Comparison of ENCODE assay signal across 8 mouse cellular contexts in genomic region chr19:40994057-40994585, GRCm38 (mm10). TPM values are rescaled to one million over a fixed set of nuclear protein-coding genes. Genes with fewer than 3 reads are reported as not detected.
A peak's percentile ranks its signal among the peaks of the same experiment; 100 is the strongest.
DNase-seq lines count a peak whose midpoint lies in the region; ATAC-seq lines count a peak whose summit lies in the region.

Blnk (minus strand) TSS chr19:40994535.

- H3K4me1 ChIP-seq in embryonic facial prominence, embryonic 11.5 days (ENCODE audit: control insufficient read depth, insufficient read depth, low read length) = no peaks in the 10 kb centered on the region
- H3K4me1 ChIP-seq in stomach, embryonic 15.5 days = peaks cover 2% of the 10 kb centered on the region; the same call in 1 of the 2 replicates
- H3K4me1 ChIP-seq in hindbrain, embryonic 13.5 days (replicated peaks) = no peaks in the 10 kb centered on the region

- 43% methylated on average over 8 of the region's 8 CpGs for WGBS in embryonic facial prominence, embryonic 11.5 days
- WGBS in stomach, embryonic 15.5 days = 29% methylated on average over 8 of the region's 8 CpGs
- WGBS in hindbrain, embryonic 13.5 days = 74% methylated on average over 8 of the region's 8 CpGs

- no peaks in the 10 kb centered on the region for H3K36me3 ChIP-seq in embryonic facial prominence, embryonic 11.5 days (replicated peaks; ENCODE audit: control insufficient read depth, insufficient read depth, low read depth, low read length)
- H3K36me3 ChIP-seq in stomach, embryonic 15.5 days = no peaks in the 10 kb centered on the region
- H3K36me3 ChIP-seq in hindbrain, embryonic 13.5 days = no peaks in the 10 kb centered on the region

- H3K4me2 ChIP-seq in embryonic facial prominence, embryonic 11.5 days (ENCODE audit: low read depth, low read length) = no peak within 1 kb of the TSS
- peak within 1 kb of the TSS; percentile 31 for H3K4me2 ChIP-seq in stomach, embryonic 15.5 days
- no peak within 1 kb of the TSS for H3K4me2 ChIP-seq in hindbrain, embryonic 13.5 days

- no peak within 1 kb of the TSS for H3K9ac ChIP-seq in embryonic facial prominence, embryonic 11.5 days (replicated peaks; ENCODE audit: low read length)
- H3K9ac ChIP-seq in stomach, embryonic 15.5 days = no peak within 1 kb of the TSS
- no peak within 1 kb of the TSS for H3K9ac ChIP-seq in hindbrain, embryonic 13.5 days

- no peak for ATAC-seq in embryonic facial prominence, embryonic 11.5 days (replicated peaks; ENCODE audit: insufficient number of reproducible peaks, low FRiP score, low TSS enrichment, low read depth)
- ATAC-seq in stomach, embryonic 15.5 days (ENCODE audit: insufficient read depth, low FRiP score, low read depth) = peak; percentile 83
- no peak for ATAC-seq in hindbrain, embryonic 13.5 days (ENCODE audit: low FRiP score)

- H3K27me3 ChIP-seq in embryonic facial prominence, embryonic 11.5 days (ENCODE audit: control insufficient read depth, insufficient read depth, low read length) = no peaks in the 10 kb centered on the region
- H3K27me3 ChIP-seq in stomach, embryonic 15.5 days (replicated peaks) = no peaks in the 10 kb centered on the region
- no peaks in the 10 kb centered on the region for H3K27me3 ChIP-seq in hindbrain, embryonic 13.5 days

- H3K9me3 ChIP-seq in embryonic facial prominence, embryonic 11.5 days (replicated peaks; ENCODE audit: control insufficient read depth, low read length) = no peaks in the 10 kb centered on the region
- no peaks in the 10 kb centered on the region for H3K9me3 ChIP-seq in stomach, embryonic 15.5 days
- no peaks in the 10 kb centered on the region for H3K9me3 ChIP-seq in hindbrain, embryonic 13.5 days

- H3K4me3 ChIP-seq in embryonic facial prominence, embryonic 11.5 days (ENCODE audit: low read depth, low read length) = no peak within 1 kb of the TSS
- no peak within 1 kb of the TSS for H3K4me3 ChIP-seq in stomach, embryonic 15.5 days (replicated peaks)
- no peak within 1 kb of the TSS for H3K4me3 ChIP-seq in hindbrain, embryonic 13.5 days

- intact Hi-C loops in heart, postnatal 36 days (cut with DNase I) = no loop called here

- no peak within 1 kb of the TSS for H3K27ac ChIP-seq in embryonic facial prominence, embryonic 11.5 days (replicated peaks; ENCODE audit: low read depth, low read length)
- peak within 1 kb of the TSS; percentile 41; the same call in 1 of the 2 replicates for H3K27ac ChIP-seq in stomach, embryonic 15.5 days
- H3K27ac ChIP-seq in hindbrain, embryonic 13.5 days = no peak within 1 kb of the TSS

- DNase-seq in left cerebral cortex, adult 18-20 months (ENCODE audit: low spot score in 2 of 2) = peak; percentile 39 to 57
- no peak for DNase-seq in left cerebral cortex, adult 11 months (ENCODE audit: low spot score)
- peak; percentile 61 for DNase-seq in embryonic facial prominence, embryonic 11.5 days (ENCODE audit: low spot score)
- DNase-seq in heart, postnatal 36 days = peak; percentile 58 to 66
- DNase-seq in left cerebral cortex, adult 8-10 months (ENCODE audit: low spot score in 2 of 2) = peak in 1 of 2 experiments; percentile 38
- peak; percentile 85 for DNase-seq in lung, postnatal 36 days

RNA-seq across cellular contexts. Expression of gene Blnk, which starts in this region (rescaled TPM):
- total RNA-seq in left cerebral cortex, adult 18-20 months (2021) = 10 to 100 TPM in 1 of 2 experiments, 1 to 10 TPM in 1; 7.0 to 10.5 TPM
- 1.2 and 1.4 TPM in 2 replicates for polyA plus RNA-seq in embryonic facial prominence, embryonic 11.5 days (2014; fragmentation: Nextera tagmentation; extraction: Ambion mirVana)
- total RNA-seq in heart, postnatal 36 days (2021) = 1 to 10 TPM; 1.6 to 2.0 TPM
- total RNA-seq in left cerebral cortex, adult 8-10 months (2022) = 10 to 100 TPM in 3 of 4 experiments, 1 to 10 TPM in 1; 9.6 to 13.5 (median 10.9) TPM
- 5.7 and 6.7 TPM in 2 replicates for polyA plus RNA-seq in stomach, embryonic 15.5 days (2015; fragmentation: Nextera tagmentation; extraction: Ambion mirVana)
- 0.65 and 0.77 TPM in 2 replicates for polyA plus RNA-seq in hindbrain, embryonic 13.5 days (2015; fragmentation: Nextera tagmentation; extraction: Ambion mirVana)
